Mouse (Mus musculus) B cell, adult 2 months (primary cell): ENCODE results near the gene Pfkp.
A peak's percentile ranks its signal among the peaks of the same experiment; 100 is the strongest.

Experiments
- DNase-seq, 2 experiments: peaks; one replicate each; pipeline ENCODE4 v3.0.0; 2022

Gene Pfkp

GRCm38 (mm10) chr13:6636520-6636919 is 12.1 kb downstream of the Pfkp start:
- DNase-seq: no peak

GRCm38 (mm10) chr13:6635138-6636076 is 13.2 kb downstream of the Pfkp start:
- DNase-seq: no peak

GRCm38 (mm10) chr13:6634063-6634462 is 14.5 kb downstream of the Pfkp start:
- no peak for DNase-seq

GRCm38 (mm10) chr13:6633524-6633923 is 15.1 kb downstream of the Pfkp start:
- DNase-seq: peak; percentile 47 to 49

GRCm38 (mm10) chr13:6632935-6633334 is 15.6 kb downstream of the Pfkp start:
- DNase-seq: peak in 1 of 2 experiments; percentile 12

- peak; percentile 52 to 53 for DNase-seq
These were observed 16.1 kb downstream of the Pfkp start for GRCm38 (mm10) chr13:6632513-6632912.

GRCm38 (mm10) chr13:6631772-6632510 is 16.6 kb downstream of the Pfkp start:
- no peak for DNase-seq

- DNase-seq: no peak
These were observed 17.9 kb downstream of the Pfkp start for GRCm38 (mm10) chr13:6630660-6631059.

GRCm38 (mm10) chr13:6629927-6630326 is 18.6 kb downstream of the Pfkp start:
- no peak for DNase-seq

- DNase-seq: no peak
These were observed 19.4 kb downstream of the Pfkp start for GRCm38 (mm10) chr13:6628998-6629764.

GRCm38 (mm10) chr13:6628261-6628660 is 20.3 kb downstream of the Pfkp start:
- no peak for DNase-seq

- peak; percentile 23 for DNase-seq
These were observed 21.2 kb downstream of the Pfkp start for GRCm38 (mm10) chr13:6627352-6627751.

GRCm38 (mm10) chr13:6626508-6627114 is 22.0 kb downstream of the Pfkp start:
- no peak for DNase-seq

GRCm38 (mm10) chr13:6625942-6626341 is 22.6 kb downstream of the Pfkp start:
- DNase-seq: no peak

GRCm38 (mm10) chr13:6624604-6625003 is 24.0 kb downstream of the Pfkp start:
- DNase-seq: no peak

- DNase-seq: no peak
These were observed 24.5 kb downstream of the Pfkp start for GRCm38 (mm10) chr13:6624121-6624520.

GRCm38 (mm10) chr13:6621831-6622230 is 26.7 kb downstream of the Pfkp start:
- DNase-seq: no peak

GRCm38 (mm10) chr13:6620250-6620649 is 28.3 kb downstream of the Pfkp start:
- DNase-seq: no peak

GRCm38 (mm10) chr13:6618711-6619110 is 29.9 kb downstream of the Pfkp start:
- DNase-seq: no peak

- DNase-seq: no peak
These were observed 34.7 kb downstream of the Pfkp start for GRCm38 (mm10) chr13:6613690-6614445.

- DNase-seq: no peak
These were observed 45.7 kb downstream of the Pfkp start for GRCm38 (mm10) chr13:6602786-6603409.
